Mouse (Mus musculus) heart, postnatal 0 days (tissue): ENCODE data around the gene Unc5a. TPM values are rescaled to one million over a fixed set of nuclear protein-coding genes. Genes with fewer than 3 reads are reported as not detected.

Experiments
- ATAC-seq: fragments of 200-750 bp; cut with Nextera tagmentation; 2 replicates; pipeline ENCODE4 v1.8.0; 2017; ENCODE audit warnings: low read depth, moderate number of reproducible peaks, moderate library complexity; ENCODE audit not compliant: insufficient read depth
- DNase-seq: peaks from one replicate; pipeline ENCODE4 v3.0.0-alpha.2; 2016; ENCODE audit warnings: low spot score
- H3K27ac ChIP-seq: fragments of 300-500 bp; sonication (generic); 2 replicates; pipeline ENCODE4 v1.5.1; 2014; ENCODE audit warnings: low read depth, mild to moderate bottlenecking
- H3K27me3 ChIP-seq: fragments of 300-500 bp; sonication (generic); 2 replicates; pipeline ENCODE4 v1.6.1; 2014; ENCODE audit warnings: low read length, mixed read lengths; ENCODE audit not compliant: control insufficient read depth, insufficient read depth
- H3K36me3 ChIP-seq: fragments of 300-500 bp; sonication (generic); replicated peaks from 2 replicates; pipeline ENCODE4 v1.6.1; 2014; ENCODE audit warnings: low read length, mixed read lengths; ENCODE audit not compliant: control insufficient read depth, insufficient read depth
- H3K4me1 ChIP-seq: fragments of 300-500 bp; sonication (generic); 2 replicates; pipeline ENCODE4 v1.6.1; 2014; ENCODE audit warnings: antibody characterized with exemption; ENCODE audit not compliant: control insufficient read depth, insufficient read depth
- H3K4me2 ChIP-seq: fragments of 300-500 bp; sonication (generic); 2 replicates; pipeline ENCODE4 v1.6.1; 2014; ENCODE audit warnings: low read depth, mild to moderate bottlenecking, low read length, moderate library complexity
- H3K4me3 ChIP-seq: fragments of 300-500 bp; sonication (generic); 2 replicates; pipeline ENCODE4 v1.5.1; 2014; ENCODE audit warnings: low read depth, low read length
- H3K9ac ChIP-seq: fragments of 300-500 bp; sonication (generic); replicated peaks from 2 replicates; pipeline ENCODE4 v1.6.1; 2014; ENCODE audit warnings: low read depth, low read length, mixed read lengths
- H3K9me3 ChIP-seq: fragments of 300-500 bp; sonication (generic); replicated peaks from 2 replicates; pipeline ENCODE4 v1.6.1; 2016; ENCODE audit warnings: low read length; ENCODE audit not compliant: control insufficient read depth
- CTCF ChIP-seq: IDR thresholded peaks from 2 replicates; pipeline ENCODE4 v1.5.1; 2016; ENCODE audit warnings: antibody characterized with exemption, control low read depth, low read depth
- EP300 ChIP-seq: IDR thresholded peaks from 2 replicates; pipeline ENCODE4 v1.6.1; 2016; ENCODE audit warnings: antibody characterized with exemption, low read depth
- WGBS: fragments of 180-500 bp; shearing (Covaris S2); extraction: QIAGEN DNeasy Blood & Tissue Kit; methylation state at CpG from one replicate; pipeline ENCODE4 v1.1.7; 2014; 5-methylcytosine and 5-hydroxymethylcytosine counted together
- polyA plus RNA-seq: library from polyadenylated mRNA; unstranded; fragments of >200 nt; fragmentation: Nextera tagmentation; extraction: Ambion mirVana; gene quantifications from 2 replicates; pipeline ENCODE4 v1.2.1, GENCODE M21; 2015
- total RNA-seq: library from RNA; depleted of rRNA; stranded (reverse); fragments of >200 nt; gene quantifications from 2 replicates; pipeline ENCODE4 v1.2.3, GENCODE M21; 2014; ENCODE audit warnings: low replicate concordance; rRNA removed

The Unc5a gene
- total RNA-seq, result 3.7 and 5.5 TPM in 2 replicates
- 0.70 and 0.88 TPM in 2 replicates for polyA plus RNA-seq

DNA sequence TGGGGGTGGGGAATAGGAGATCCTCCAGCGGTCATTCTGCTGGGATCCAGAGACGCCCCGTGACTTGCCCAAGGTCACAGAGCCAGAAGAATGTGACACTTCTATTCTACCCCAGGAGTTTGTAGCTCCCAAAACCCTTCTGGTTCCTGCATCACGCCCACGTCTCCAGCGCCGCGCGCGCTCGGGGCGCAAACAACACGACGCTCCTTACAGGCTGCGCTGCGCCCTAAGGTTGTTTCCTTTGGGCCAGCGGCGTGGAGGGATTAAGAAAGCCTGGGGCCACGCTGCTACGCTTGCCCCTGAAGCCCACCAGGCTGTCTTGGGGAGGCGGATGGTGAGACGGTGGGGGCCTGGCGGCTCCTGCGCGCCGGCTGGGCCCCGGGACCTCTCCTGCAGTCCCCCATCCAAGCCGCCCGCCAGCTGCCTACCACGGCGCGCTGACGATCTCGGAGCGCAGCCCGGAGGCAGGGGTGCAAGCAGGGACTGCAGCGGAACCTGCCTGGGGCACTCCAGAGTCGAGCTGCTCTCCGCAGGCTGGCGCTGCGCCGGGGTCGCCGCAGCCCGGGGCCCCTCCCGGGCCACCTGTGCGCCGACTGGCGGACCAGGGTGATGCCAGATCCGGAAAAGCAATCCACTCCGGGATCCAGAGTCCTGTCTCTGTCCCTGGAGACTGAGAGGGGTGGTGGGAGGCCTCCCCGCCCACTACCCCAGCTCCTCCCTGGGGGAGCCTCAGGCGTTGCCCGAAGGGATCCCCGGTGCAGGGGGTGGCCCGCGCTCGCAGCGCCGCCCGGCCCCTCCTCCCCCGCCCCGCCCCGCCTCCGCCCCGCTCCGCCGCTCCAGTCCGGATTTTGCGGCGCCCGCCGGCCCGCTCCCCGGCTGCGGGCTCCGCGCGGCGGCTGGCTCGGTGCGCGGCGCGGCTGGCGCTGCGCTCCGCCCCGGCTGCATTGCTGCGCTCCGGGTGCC, at the start of gene Unc5a:
TSS of gene Unc5a (plus strand) at position 881 of the 963 bp plus-strand sequence.
- TF ChIP-seq EP300 (no peak), CTCF (no peak)
- Histone ChIP-seq H3K9ac (0 out of 2 replicates have a peak within 1 kb of the TSS, but pooled peaks have one; percentile 20), H3K27me3 (peaks cover 97% of the 10 kb centered on the region), H3K36me3 (no peaks in the 10 kb centered on the region), H3K4me1 (no peaks in the 10 kb centered on the region), H3K4me2 (peak within 1 kb of the TSS; percentile 90), H3K27ac (no peak within 1 kb of the TSS), H3K4me3 (peak within 1 kb of the TSS; percentile 58), H3K9me3 (no peaks in the 10 kb centered on the region)
- under 1% methylated on average over 62 of the region's 91 CpGs for WGBS
- no peak for DNase-seq
- peak; percentile 62 for ATAC-seq

DNA sequence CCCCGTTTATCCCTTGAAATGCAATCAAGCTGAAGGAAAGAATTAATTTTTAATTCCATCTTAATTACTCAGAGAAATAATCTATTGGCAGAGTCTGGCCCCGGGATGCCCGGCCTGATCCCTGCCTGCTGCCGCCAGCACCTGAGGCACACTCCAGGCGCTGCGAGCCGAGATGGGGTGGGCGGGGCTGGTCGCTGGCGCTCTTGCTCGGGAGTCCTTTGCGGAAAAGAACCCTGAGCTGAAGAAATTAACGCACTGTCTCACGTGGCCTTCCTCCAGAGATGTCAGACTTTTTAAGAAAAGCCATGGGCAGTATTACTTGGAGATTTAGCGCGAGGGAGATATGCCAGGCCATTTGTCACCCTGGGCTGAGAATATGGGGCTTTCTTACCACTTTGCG, 37.2 kb upstream of the Unc5a start:
- Histone ChIP-seq H3K36me3 (no peaks in the 10 kb centered on the region), H3K4me2 (no peak overlapping the region), H3K4me3 (no peak overlapping the region), H3K27me3 (peaks cover 30% of the 10 kb centered on the region), H3K27ac (no peak overlapping the region), H3K4me1 (no peaks in the 10 kb centered on the region), H3K9ac (no peak overlapping the region), H3K9me3 (0 out of 2 replicates have a peak, but pooled peaks cover 3% of the 10 kb centered on the region)
- 5% methylated on average over 17 of the region's 17 CpGs for WGBS
- ATAC-seq (no peak), DNase-seq (no peak)
- TF ChIP-seq EP300 (no peak), CTCF (no peak)

DNA sequence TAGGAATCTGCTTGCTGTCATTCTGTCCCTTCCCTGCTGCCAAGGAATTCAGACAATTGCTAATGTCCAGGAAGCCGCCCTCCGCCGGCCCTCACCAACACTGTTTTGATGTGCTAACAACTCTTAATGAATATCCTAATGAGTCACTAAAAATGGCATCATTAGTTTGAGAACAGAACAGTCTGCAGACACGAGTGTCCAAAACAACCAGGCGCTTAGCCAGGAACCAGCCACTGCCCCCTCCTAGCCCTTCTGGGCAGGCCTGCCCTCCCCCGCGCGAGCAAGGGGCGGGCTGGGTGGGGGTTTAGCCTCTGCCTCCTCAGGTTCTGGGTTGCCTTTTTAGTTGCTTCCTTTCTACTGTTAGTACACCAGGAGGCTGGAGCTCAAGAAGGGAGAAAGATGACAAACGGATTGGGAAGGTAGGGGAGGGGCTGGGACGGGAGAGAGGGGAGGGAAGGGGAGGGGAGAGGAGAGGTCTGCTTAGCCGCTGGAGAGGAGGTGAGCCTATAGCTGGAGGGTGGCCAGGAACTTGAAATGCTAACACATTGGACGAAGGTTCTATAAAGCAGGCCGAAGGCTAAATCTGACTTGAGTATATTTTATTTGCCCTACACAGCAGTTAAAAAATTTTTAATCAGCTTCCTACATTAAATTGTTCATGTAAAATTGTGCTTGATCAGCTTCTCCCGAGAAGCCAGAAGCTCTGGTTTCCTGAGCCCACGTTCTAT, 36.2 kb upstream of the Unc5a start:
- Histone ChIP-seq H3K27me3 (peaks cover 30% of the 10 kb centered on the region), H3K36me3 (no peaks in the 10 kb centered on the region), H3K4me2 (no peak overlapping the region), H3K9ac (no peak overlapping the region), H3K4me1 (no peaks in the 10 kb centered on the region), H3K4me3 (no peak overlapping the region), H3K9me3 (0 out of 2 replicates have a peak, but pooled peaks cover 3% of the 10 kb centered on the region), H3K27ac (no peak overlapping the region)
- ATAC-seq, result no peak
- TF ChIP-seq CTCF, result no peak
- TF ChIP-seq EP300, result no peak
- 8% methylated on average over 16 of the region's 16 CpGs for WGBS
- DNase-seq, result no peak

DNA sequence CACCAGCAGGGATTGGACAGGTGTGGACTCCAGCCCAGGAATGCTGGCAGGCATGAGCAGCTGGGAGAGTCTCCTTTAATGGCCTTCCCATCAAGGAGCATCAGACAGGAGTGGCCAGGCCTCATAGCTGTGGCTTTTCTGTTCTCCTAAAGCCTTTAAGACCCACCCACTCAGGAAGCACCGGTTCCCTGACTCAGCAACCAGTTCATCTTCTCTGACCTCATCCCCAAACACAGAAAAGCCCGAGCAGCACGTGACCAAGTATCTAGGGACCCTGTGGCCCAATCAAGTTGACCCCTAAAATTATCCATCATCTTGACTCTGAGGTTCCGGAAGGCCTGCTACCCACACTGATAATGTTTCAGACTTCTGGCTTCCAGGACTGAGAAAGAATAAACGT, 32.6 kb upstream of the Unc5a start:
- TF ChIP-seq CTCF, result no peak
- TF ChIP-seq EP300, result no peak
- Histone ChIP-seq H3K4me1 (no peaks in the 10 kb centered on the region), H3K9ac (no peak overlapping the region), H3K36me3 (no peaks in the 10 kb centered on the region), H3K4me3 (no peak overlapping the region), H3K4me2 (no peak overlapping the region), H3K9me3 (0 out of 2 replicates have a peak, but pooled peaks cover 3% of the 10 kb centered on the region), H3K27ac (no peak overlapping the region), H3K27me3 (peaks cover 20% of the 10 kb centered on the region)
- ATAC-seq (no peak), DNase-seq (no peak)
- 48% methylated on average over 5 of the region's 5 CpGs for WGBS

DNA sequence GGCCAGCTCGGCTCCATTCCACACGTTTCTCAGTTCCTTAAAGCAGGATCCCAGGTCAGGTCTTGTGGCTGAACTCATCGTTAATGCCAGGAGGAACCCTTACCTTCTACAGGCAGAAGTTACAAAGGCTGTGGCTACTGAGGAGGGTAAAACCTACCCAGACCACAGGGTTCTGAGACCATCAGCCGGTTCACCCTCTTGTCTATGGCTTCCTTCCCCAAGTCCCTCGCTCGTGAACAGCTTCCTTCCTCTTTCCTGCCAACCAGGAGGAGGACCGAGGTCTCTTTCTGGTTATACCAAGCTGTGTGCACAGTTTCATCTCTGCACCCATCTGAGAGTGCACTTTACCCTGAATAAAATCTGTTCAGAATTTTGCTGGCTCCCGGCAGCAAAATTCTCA, 30.3 kb upstream of the Unc5a start:
- H3K4me3 ChIP-seq, result no peak overlapping the region
- H3K9me3 ChIP-seq, result 0 out of 2 replicates have a peak, but pooled peaks cover 3% of the 10 kb centered on the region
- H3K36me3 ChIP-seq, result no peaks in the 10 kb centered on the region
- no peaks in the 10 kb centered on the region for H3K4me1 ChIP-seq
- H3K27me3 ChIP-seq, result no peaks in the 10 kb centered on the region
- TF ChIP-seq CTCF, result no peak
- TF ChIP-seq EP300, result no peak
- no peak overlapping the region for H3K9ac ChIP-seq
- DNase-seq (no peak), ATAC-seq (no peak)
- H3K4me2 ChIP-seq, result no peak overlapping the region
- no peak overlapping the region for H3K27ac ChIP-seq
- 56% methylated on average over 8 of the region's 8 CpGs for WGBS
